Mouse (Mus musculus): ENCODE data around the gene Atad5.

DNA sequence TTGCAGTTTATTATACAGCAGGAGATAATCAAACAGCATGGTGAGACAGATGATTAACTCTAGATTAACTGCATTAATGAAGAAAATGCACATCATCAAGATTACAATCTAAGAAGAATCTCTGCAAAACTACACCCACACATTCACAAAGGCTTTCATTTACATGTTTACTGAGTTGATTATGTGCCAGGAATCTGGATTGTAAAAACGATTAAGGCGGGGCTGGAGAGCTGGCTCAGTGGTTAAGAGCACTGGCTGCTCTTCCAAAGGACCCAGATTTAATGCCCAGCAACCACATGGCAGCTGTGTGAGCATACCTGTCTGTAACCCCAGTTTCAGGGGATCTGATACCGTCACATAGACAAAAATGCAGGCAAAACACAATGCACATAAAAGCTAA lies 19.4 kb upstream of the Atad5 start:
- TF ChIP-seq GATA1 (IDR thresholded peaks at IDR 0.05; ENCODE audit: borderline replicate concordance, low read length): no peak
- no peak for TF ChIP-seq FLI1 (IDR thresholded peaks at IDR 0.05; ENCODE audit: low read length)
